Mouse (Mus musculus): ENCODE data around the gene Mypn. TPM values are rescaled to one million over a fixed set of nuclear protein-coding genes. Genes with fewer than 3 reads are reported as not detected.

Gene Mypn
- polyA plus RNA-seq, 1 experiment from 2014 or later: 6.3 TPM

GRCm38 (mm10) chr10:63199008-63199407 lies 4.7 kb downstream of the Mypn start:
- H3K9me3 ChIP-seq (replicated peaks): no peaks in the 10 kb centered on the region
- ATAC-seq (ENCODE audit: insufficient number of reproducible peaks, low FRiP score): no peak
- peaks cover 4% of the 10 kb centered on the region for H3K4me1 ChIP-seq (replicated peaks)
- WGBS: 55% methylated on average over 4 of the region's 4 CpGs
- H3K4me3 ChIP-seq: no peak overlapping the region
- H3K36me3 ChIP-seq: no peaks in the 10 kb centered on the region
- H3K4me2 ChIP-seq: no peak overlapping the region
- no peak overlapping the region for H3K27ac ChIP-seq (ENCODE audit: poor library complexity, severe bottlenecking)
- no peak overlapping the region for H3K9ac ChIP-seq
- H3K27me3 ChIP-seq (replicated peaks): no peaks in the 10 kb centered on the region

- H3K27me3 ChIP-seq (replicated peaks): no peaks in the 10 kb centered on the region
- no peak overlapping the region for H3K4me3 ChIP-seq
- H3K9ac ChIP-seq: no peak overlapping the region
- ATAC-seq (ENCODE audit: insufficient number of reproducible peaks, low FRiP score): no peak
- H3K27ac ChIP-seq (ENCODE audit: poor library complexity, severe bottlenecking): no peak overlapping the region
- H3K4me1 ChIP-seq (replicated peaks): peaks cover 5% of the 10 kb centered on the region; the same call in 1 of the 2 replicates
- no peaks in the 10 kb centered on the region for H3K9me3 ChIP-seq (replicated peaks)
- 74% methylated on average over 14 of the region's 14 CpGs for WGBS
- no peak overlapping the region for H3K4me2 ChIP-seq
- peaks cover 4% of the 10 kb centered on the region; the same call in 1 of the 2 replicates for H3K36me3 ChIP-seq
These were observed 11.0 kb downstream of the Mypn start for GRCm38 (mm10) chr10:63192736-63193135.

GRCm38 (mm10) chr10:63192276-63192675 lies 11.5 kb downstream of the Mypn start:
- Histone ChIP-seq H3K4me1 (replicated peaks) (peaks cover 5% of the 10 kb centered on the region; the same call in 1 of the 2 replicates), H3K27ac (ENCODE audit: poor library complexity, severe bottlenecking) (no peak overlapping the region), H3K27me3 (replicated peaks) (no peaks in the 10 kb centered on the region), H3K9ac (no peak overlapping the region), H3K4me2 (no peak overlapping the region), H3K36me3 (peaks cover 4% of the 10 kb centered on the region; the same call in 1 of the 2 replicates), H3K9me3 (replicated peaks) (no peaks in the 10 kb centered on the region), H3K4me3 (no peak overlapping the region)
- ATAC-seq (ENCODE audit: insufficient number of reproducible peaks, low FRiP score): no peak
- WGBS: 64% methylated on average over 18 of the region's 18 CpGs

- 63% methylated on average over 4 of the region's 4 CpGs for WGBS
- ATAC-seq (ENCODE audit: insufficient number of reproducible peaks, low FRiP score): no peak
- no peaks in the 10 kb centered on the region for H3K27me3 ChIP-seq (replicated peaks)
These were observed 19.3 kb downstream of the Mypn start for GRCm38 (mm10) chr10:63184451-63184850.

GRCm38 (mm10) chr10:63182177-63182768 lies 21.5 kb downstream of the Mypn start:
- 71% methylated on average over 5 of the region's 5 CpGs for WGBS
- Histone ChIP-seq H3K36me3 (no peaks in the 10 kb centered on the region), H3K4me1 (replicated peaks) (no peaks in the 10 kb centered on the region; the same call in 1 of the 2 replicates), H3K4me2 (no peak overlapping the region), H3K27me3 (replicated peaks) (no peaks in the 10 kb centered on the region), H3K27ac (ENCODE audit: poor library complexity, severe bottlenecking) (no peak overlapping the region), H3K9me3 (replicated peaks) (no peaks in the 10 kb centered on the region; the same call in 1 of the 2 replicates), H3K9ac (no peak overlapping the region), H3K4me3 (no peak overlapping the region)
- ATAC-seq (ENCODE audit: insufficient number of reproducible peaks, low FRiP score): no peak

More at GRCm38 (mm10) chr10:63184451-63184850, 19.3 kb downstream of the Mypn start:
- H3K27ac ChIP-seq (ENCODE audit: poor library complexity, severe bottlenecking): no peak overlapping the region
- H3K4me1 ChIP-seq (replicated peaks): peaks cover under 1% of the 10 kb centered on the region; the same call in 1 of the 2 replicates
- H3K4me3 ChIP-seq: no peak overlapping the region
- no peak overlapping the region for H3K9ac ChIP-seq
- no peak overlapping the region for H3K4me2 ChIP-seq
- H3K9me3 ChIP-seq (replicated peaks): no peaks in the 10 kb centered on the region; the same call in 1 of the 2 replicates
- no peaks in the 10 kb centered on the region for H3K36me3 ChIP-seq

GRCm38 (mm10) chr10:63181166-63181565 lies 22.6 kb downstream of the Mypn start:
- H3K9ac ChIP-seq: no peak overlapping the region
- no peaks in the 10 kb centered on the region for H3K36me3 ChIP-seq
- no peak overlapping the region for H3K4me2 ChIP-seq
- no peak overlapping the region for H3K4me3 ChIP-seq
- H3K9me3 ChIP-seq (replicated peaks): no peaks in the 10 kb centered on the region; the same call in 1 of the 2 replicates
- 77% methylated on average over 1 of the region's 1 CpGs for WGBS
- H3K27me3 ChIP-seq (replicated peaks): no peaks in the 10 kb centered on the region
- no peak overlapping the region for H3K27ac ChIP-seq (ENCODE audit: poor library complexity, severe bottlenecking)
- no peak for ATAC-seq (ENCODE audit: insufficient number of reproducible peaks, low FRiP score)
- H3K4me1 ChIP-seq (replicated peaks): no peaks in the 10 kb centered on the region; the same call in 1 of the 2 replicates

GRCm38 (mm10) chr10:63179524-63179923 lies 24.2 kb downstream of the Mypn start:
- H3K4me1 ChIP-seq (replicated peaks): no peaks in the 10 kb centered on the region
- no peaks in the 10 kb centered on the region for H3K36me3 ChIP-seq
- H3K9me3 ChIP-seq (replicated peaks): no peaks in the 10 kb centered on the region; the same call in 1 of the 2 replicates
- H3K27ac ChIP-seq (ENCODE audit: poor library complexity, severe bottlenecking): no peak overlapping the region
- no peak overlapping the region for H3K4me2 ChIP-seq
- no peak for ATAC-seq (ENCODE audit: insufficient number of reproducible peaks, low FRiP score)
- H3K27me3 ChIP-seq (replicated peaks): no peaks in the 10 kb centered on the region
- H3K9ac ChIP-seq: no peak overlapping the region
- 60% methylated on average over 10 of the region's 10 CpGs for WGBS
- H3K4me3 ChIP-seq: no peak overlapping the region

GRCm38 (mm10) chr10:63178318-63178717 lies 25.4 kb downstream of the Mypn start:
- Histone ChIP-seq H3K36me3 (no peaks in the 10 kb centered on the region), H3K4me2 (no peak overlapping the region), H3K27ac (ENCODE audit: poor library complexity, severe bottlenecking) (no peak overlapping the region), H3K27me3 (replicated peaks) (no peaks in the 10 kb centered on the region), H3K4me3 (no peak overlapping the region), H3K9me3 (replicated peaks) (no peaks in the 10 kb centered on the region; the same call in 1 of the 2 replicates), H3K4me1 (replicated peaks) (no peaks in the 10 kb centered on the region), H3K9ac (no peak overlapping the region)
- WGBS: 93% methylated on average over 2 of the region's 2 CpGs
- ATAC-seq (ENCODE audit: insufficient number of reproducible peaks, low FRiP score): no peak

- Histone ChIP-seq H3K4me1 (replicated peaks) (no peaks in the 10 kb centered on the region), H3K27ac (ENCODE audit: poor library complexity, severe bottlenecking) (no peak overlapping the region), H3K4me2 (peak overlapping the region; percentile 15; the same call in 1 of the 2 replicates), H3K9me3 (replicated peaks) (no peaks in the 10 kb centered on the region; the same call in 1 of the 2 replicates), H3K4me3 (no peak overlapping the region), H3K27me3 (replicated peaks) (no peaks in the 10 kb centered on the region), H3K36me3 (no peaks in the 10 kb centered on the region), H3K9ac (no peak overlapping the region)
- no peak for ATAC-seq (ENCODE audit: insufficient number of reproducible peaks, low FRiP score)
- WGBS: 75% methylated on average over 21 of the region's 21 CpGs
These were observed 26.2 kb downstream of the Mypn start for GRCm38 (mm10) chr10:63177286-63178140.

GRCm38 (mm10) chr10:63176471-63176931 lies 27.3 kb downstream of the Mypn start:
- H3K9me3 ChIP-seq (replicated peaks): no peaks in the 10 kb centered on the region; the same call in 1 of the 2 replicates
- H3K27me3 ChIP-seq (replicated peaks): no peaks in the 10 kb centered on the region
- no peaks in the 10 kb centered on the region for H3K4me1 ChIP-seq (replicated peaks)
- WGBS: 84% methylated on average over 8 of the region's 8 CpGs
- no peaks in the 10 kb centered on the region for H3K36me3 ChIP-seq
- no peak for ATAC-seq (ENCODE audit: insufficient number of reproducible peaks, low FRiP score)
- no peak overlapping the region for H3K27ac ChIP-seq (ENCODE audit: poor library complexity, severe bottlenecking)
- no peak overlapping the region for H3K9ac ChIP-seq
- no peak overlapping the region for H3K4me2 ChIP-seq
- H3K4me3 ChIP-seq: no peak overlapping the region

- H3K4me3 ChIP-seq: no peak overlapping the region
- H3K27ac ChIP-seq (ENCODE audit: poor library complexity, severe bottlenecking): no peak overlapping the region
- H3K9ac ChIP-seq: no peak overlapping the region
- no peaks in the 10 kb centered on the region for H3K4me1 ChIP-seq (replicated peaks)
- no peaks in the 10 kb centered on the region for H3K36me3 ChIP-seq
- no peaks in the 10 kb centered on the region for H3K27me3 ChIP-seq (replicated peaks)
- no peak for ATAC-seq (ENCODE audit: insufficient number of reproducible peaks, low FRiP score)
- WGBS: 79% methylated on average over 3 of the region's 3 CpGs
- H3K9me3 ChIP-seq (replicated peaks): no peaks in the 10 kb centered on the region
- H3K4me2 ChIP-seq: no peak overlapping the region
These were observed 31.7 kb downstream of the Mypn start for GRCm38 (mm10) chr10:63172089-63172488.
